Mouse (Mus musculus) heart, postnatal 4 days (tissue): ENCODE measurements around the gene Hectd4. TPM values are rescaled to one million over a fixed set of nuclear protein-coding genes. Genes with fewer than 3 reads are reported as not detected.

Experiments used
- DNase-seq: peaks from one replicate; pipeline ENCODE4 v3.0.0; 2021
- total RNA-seq, 2 experiments: library from RNA; stranded (reverse); gene quantifications; 2 replicates each; pipeline ENCODE4 v1.2.3; 2021

Hectd4 gene
- total RNA-seq, 2 experiments from 2014 or later: 22.7 to 25.8 TPM

DNA sequence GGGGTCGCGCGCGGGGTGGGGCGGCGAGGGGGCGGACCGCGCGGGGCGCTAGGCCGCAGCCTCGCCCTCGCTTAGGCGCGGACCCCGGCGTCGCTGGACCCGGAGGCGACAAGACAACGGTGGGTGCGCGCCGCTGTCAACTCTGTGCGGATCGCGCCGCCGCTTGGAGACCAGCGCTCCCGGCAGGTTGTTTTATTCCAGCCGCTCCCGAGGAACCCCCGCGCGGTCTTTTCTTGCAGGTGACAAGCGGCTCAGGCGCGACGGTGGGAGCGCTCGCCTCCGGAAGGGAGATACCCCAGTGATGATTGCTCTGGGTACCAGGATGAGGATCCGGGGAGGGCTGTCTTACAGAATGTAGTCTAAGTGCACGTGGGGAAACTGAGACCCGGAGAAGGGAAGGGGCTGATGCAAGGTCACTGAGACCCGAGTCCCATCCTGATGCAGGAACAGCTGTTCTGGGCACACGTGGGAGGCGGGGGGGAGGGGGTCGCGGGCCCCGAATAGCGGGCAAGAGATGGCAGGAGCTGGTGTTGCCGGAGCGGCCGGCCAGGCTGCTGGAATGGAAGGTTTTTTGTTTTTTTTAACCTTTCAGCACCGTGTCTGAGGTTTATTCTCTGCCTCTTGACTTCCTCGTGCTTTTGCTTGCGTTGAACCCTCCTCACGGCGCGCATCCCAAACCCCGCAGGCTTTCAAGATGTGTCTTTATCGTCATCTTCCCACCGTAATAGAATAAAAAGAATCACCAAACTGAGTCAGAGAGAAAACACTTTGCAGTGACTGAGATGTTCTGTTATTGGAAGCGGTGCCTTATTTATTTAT lies 178.3 kb downstream of the Hectd4 start:
- no peak for DNase-seq

DNA sequence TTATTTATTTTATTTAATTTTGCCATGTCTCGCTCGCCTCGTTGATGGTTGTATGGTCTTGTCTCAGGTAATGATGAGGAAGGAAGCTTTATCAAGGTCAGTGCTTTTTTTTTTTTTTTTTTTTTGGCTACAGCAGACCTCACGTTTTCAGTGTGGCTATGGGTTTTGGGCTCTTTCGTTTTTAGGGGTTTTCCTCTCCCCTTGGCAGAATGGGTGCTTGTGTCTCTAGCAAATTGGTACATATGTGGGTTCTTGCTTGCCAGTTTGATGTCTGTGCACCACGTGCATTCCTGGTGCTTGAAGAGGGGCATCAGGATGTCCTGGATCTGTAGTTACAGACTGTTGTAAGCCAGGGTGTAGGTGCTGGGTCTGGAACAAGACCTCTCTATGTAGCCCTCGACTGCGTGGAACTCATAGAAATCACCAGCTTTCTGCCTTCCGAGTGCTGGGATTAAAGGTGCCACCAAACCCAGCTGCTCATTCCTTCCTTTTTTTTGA lies 179.0 kb downstream of the Hectd4 start:
- no peak for DNase-seq

DNA sequence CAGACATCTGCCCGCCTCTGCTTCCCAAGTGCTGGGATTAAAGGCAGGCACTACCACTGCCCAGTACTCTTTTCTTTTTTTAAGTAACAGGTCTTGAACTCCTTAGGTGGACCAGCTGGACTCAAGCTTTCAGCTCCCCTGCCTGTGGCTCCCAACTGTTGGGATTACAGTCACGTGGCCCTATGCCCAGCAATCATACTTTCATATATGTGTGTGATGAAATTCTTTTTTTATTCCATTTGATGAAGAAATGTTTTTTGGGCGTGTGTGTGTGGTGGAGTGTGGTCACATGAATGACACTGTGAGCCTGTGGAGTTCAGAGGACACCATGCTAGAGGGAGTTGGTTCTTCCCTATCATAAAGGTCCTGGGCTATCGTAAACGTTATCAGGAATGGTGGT lies 179.5 kb downstream of the Hectd4 start:
- DNase-seq: no peak

DNA sequence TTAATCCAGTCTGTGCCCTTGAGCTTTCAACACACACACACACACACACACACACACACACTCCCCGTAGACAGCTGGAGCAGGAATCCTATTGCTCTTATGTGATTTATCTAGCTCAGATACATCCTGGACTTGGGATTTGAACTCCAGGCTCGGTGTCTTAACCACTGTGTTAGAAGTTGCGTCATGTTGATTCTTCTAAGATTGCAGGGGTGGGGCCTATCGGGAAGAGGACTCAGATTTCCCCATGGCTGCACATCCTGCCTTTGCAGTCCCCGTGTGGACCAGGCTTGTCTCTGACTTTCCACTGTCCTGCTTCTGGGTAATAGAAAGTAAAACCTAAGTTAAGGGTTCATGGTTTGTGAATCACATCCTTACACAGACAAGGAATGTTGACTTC lies 180.0 kb downstream of the Hectd4 start:
- no peak for DNase-seq

DNA sequence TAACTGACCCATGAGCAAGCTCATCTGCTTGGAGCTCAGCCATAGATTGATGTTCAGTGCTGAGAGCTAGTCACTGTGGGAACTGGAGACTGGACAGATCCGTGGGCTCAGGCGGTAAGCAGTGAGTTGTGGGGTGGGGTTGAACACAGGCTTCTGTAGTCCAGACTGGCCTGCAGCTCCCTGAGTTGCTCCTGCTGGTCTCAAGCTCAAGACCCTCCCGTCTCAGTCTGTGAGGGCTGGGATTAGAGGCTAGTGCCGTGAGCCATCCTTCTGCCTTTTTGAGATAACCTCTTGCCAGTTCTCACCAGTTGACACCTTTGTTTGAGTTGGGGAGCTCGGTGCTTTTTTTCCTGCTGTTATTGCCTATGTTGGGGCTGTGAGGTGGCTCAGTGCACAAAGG lies 180.8 kb downstream of the Hectd4 start:
- no peak for DNase-seq

DNA sequence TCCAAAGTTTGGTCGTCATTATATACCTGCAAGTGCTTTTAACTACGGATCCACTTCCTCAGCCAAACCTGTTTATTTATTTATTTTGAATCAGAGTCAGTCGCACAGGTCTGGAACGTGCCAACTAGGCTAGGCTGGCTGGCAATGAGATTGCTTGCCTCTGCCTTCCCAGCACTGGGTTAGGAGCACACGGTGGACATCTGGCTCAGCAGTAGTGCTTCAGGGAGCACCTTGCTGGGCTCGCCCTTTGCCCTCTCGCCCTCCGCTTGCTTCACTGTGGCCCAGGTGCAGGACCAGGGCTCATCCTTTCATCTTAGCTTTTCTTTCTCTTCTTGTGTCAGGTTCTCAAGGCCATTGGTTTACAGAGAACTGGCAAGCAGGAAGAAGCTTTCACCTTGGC lies 187.8 kb downstream of the Hectd4 start:
- no peak for DNase-seq

DNA sequence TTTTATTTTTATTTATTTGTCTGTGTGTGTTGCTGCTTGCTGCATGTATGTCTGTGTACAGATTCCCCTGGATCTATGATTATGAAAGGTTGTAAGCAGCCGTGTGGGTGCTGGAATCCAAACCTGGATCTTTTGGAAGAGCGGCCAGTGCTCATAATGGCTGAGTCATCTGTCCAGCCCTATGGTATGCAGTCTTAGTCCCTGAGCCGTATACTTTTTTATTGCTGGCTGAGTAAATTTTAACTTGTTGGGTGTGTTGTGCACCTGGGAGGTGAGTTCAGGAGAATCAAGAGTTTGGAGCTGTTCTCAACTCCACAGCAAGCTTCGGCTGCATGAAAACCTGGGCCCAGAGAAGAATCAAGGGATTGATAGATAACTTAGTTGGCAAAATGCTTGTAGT lies 191.0 kb downstream of the Hectd4 start:
- no peak for DNase-seq

Other genes starting within 250 kb of the Hectd4 start
- gene Rph3a, start 210.1 kb upstream of the Hectd4 start, total RNA-seq: under 1 TPM in 1 of 2 experiments, not detected in 1; 0.07 TPM
- gene Ptpn11, start 28.8 kb upstream of the Hectd4 start, total RNA-seq: 100 to 1,000 TPM in 1 of 2 experiments, 10 to 100 TPM in 1; 99.0 to 107 TPM
- gene Rpl6, start 15.7 kb upstream of the Hectd4 start, total RNA-seq: 100 to 1,000 TPM; 820 to 822 TPM
- gene Trafd1, start 165.4 kb downstream of the Hectd4 start, total RNA-seq: 10 to 100 TPM; 55.0 to 66.2 TPM
- gene Naa25, start 177.7 kb downstream of the Hectd4 start, total RNA-seq: 10 to 100 TPM; 21.6 TPM
- 1 to 10 TPM; 5.5 to 5.6 TPM for gene Tmem116, start 231.7 kb downstream of the Hectd4 start, total RNA-seq
- gene Erp29, start 232.3 kb downstream of the Hectd4 start, total RNA-seq: 100 to 1,000 TPM; 110 TPM